In the genomic region with DNA sequence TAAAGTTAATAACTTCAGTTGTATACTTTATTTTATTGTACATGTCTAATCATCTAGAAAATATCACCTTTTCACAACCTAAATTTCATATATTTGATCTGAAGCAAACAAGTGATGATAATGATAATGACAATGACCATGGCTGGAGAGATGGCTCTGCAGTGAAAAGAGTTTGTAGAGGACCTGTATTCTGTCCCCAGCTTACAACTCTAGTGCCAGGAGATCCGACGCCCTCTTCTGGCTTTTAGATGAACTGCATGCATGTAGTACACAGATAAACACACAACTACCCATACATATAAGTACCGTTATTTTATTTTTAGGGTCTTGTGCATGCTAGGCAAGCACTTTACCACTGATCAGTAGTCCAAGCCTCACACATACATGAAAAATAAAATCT, we compare ENCODE assay signal across 11 mouse cellular contexts. TPM values are rescaled to one million over a fixed set of nuclear protein-coding genes. Genes with fewer than 3 reads are reported as not detected.
DNase-seq lines count a peak whose midpoint lies in the region; ATAC-seq and TF ChIP-seq lines count a peak whose summit lies in the region.
"Had no signal": no experiment of that assay in that cellular context is flagged by ENCODE, and none has a peak within 500 bp of the region (broad histone marks: within the 10 kb centered on the region; RNA-seq: fewer than 3 reads in every experiment).

No protein-coding gene starts in this region.

- H3K4me1 ChIP-seq in heart, postnatal 0 days (ENCODE audit: control insufficient read depth, insufficient read depth) = 0 out of 2 replicates have a peak, but pooled peaks cover 3% of the 10 kb centered on the region
- H3K4me1 ChIP-seq in lung, postnatal 0 days (ENCODE audit: insufficient read depth, low read depth, low read length) = peaks cover 6% of the 10 kb centered on the region; the same call in 1 of the 2 replicates
- peaks cover 4% of the 10 kb centered on the region; the same call in 1 of the 2 replicates for H3K4me1 ChIP-seq in G1E (ENCODE audit: insufficient read depth, low read depth, low read length)
- H3K4me1 ChIP-seq in cerebellum, adult 2 months (ENCODE audit: control insufficient read depth, insufficient read depth, low read length) = no peaks in the 10 kb centered on the region

- no peak overlapping the region for H3K27ac ChIP-seq in heart, postnatal 0 days (ENCODE audit: low read depth)
- H3K27ac ChIP-seq in lung, postnatal 0 days (ENCODE audit: low read length) = no peak overlapping the region
- no peak overlapping the region for H3K27ac ChIP-seq in cerebellum, adult 2 months (ENCODE audit: insufficient read depth, low read length)

- no peak overlapping the region for H3K9ac ChIP-seq in heart, postnatal 0 days (replicated peaks; ENCODE audit: low read depth, low read length)
- H3K9ac ChIP-seq in lung, postnatal 0 days (replicated peaks; ENCODE audit: low read depth) = no peak overlapping the region

- H3K4me3 ChIP-seq in heart, postnatal 0 days (ENCODE audit: low read depth, low read length) = no peak overlapping the region
- no peak overlapping the region for H3K4me3 ChIP-seq in lung, postnatal 0 days (ENCODE audit: low read depth, low read length)
- no peak overlapping the region for H3K4me3 ChIP-seq in G1E (ENCODE audit: low read depth, low read length)
- H3K4me3 ChIP-seq in cerebellum, adult 2 months (replicated peaks; ENCODE audit: insufficient read depth, low read depth, low read length) = no peak overlapping the region

- no peaks in the 10 kb centered on the region for H3K27me3 ChIP-seq in heart, postnatal 0 days (ENCODE audit: control insufficient read depth, insufficient read depth, low read length)
- H3K27me3 ChIP-seq in lung, postnatal 0 days (replicated peaks; ENCODE audit: insufficient read depth, low read length) = no peaks in the 10 kb centered on the region
- no peaks in the 10 kb centered on the region for H3K27me3 ChIP-seq in G1E (ENCODE audit: insufficient read depth, low read length)
- H3K27me3 ChIP-seq in cerebellum, adult 2 months (ENCODE audit: control insufficient read depth, insufficient read depth, low read length) = no peaks in the 10 kb centered on the region

- TF ChIP-seq EP300 in heart, postnatal 0 days (IDR thresholded peaks at IDR 0.05; ENCODE audit: low read depth) = no peak
- no peak for TF ChIP-seq EP300 in lung, postnatal 0 days (IDR thresholded peaks at IDR 0.05)

- H3K36me3 ChIP-seq in heart, postnatal 0 days (replicated peaks; ENCODE audit: control insufficient read depth, insufficient read depth, low read length) = peaks cover 8% of the 10 kb centered on the region; the same call in 1 of the 2 replicates
- H3K36me3 ChIP-seq in lung, postnatal 0 days (ENCODE audit: insufficient read depth, low read length) = no peaks in the 10 kb centered on the region
- no peaks in the 10 kb centered on the region for H3K36me3 ChIP-seq in G1E (replicated peaks)

- H3K4me2 ChIP-seq in heart, postnatal 0 days (ENCODE audit: low read depth, low read length) = no peak overlapping the region
- no peak overlapping the region for H3K4me2 ChIP-seq in lung, postnatal 0 days (replicated peaks; ENCODE audit: low read depth, low read length)

- 0 out of 2 replicates have a peak, but pooled peaks have one; percentile 19 for TF ChIP-seq CTCF in heart, postnatal 0 days (IDR thresholded peaks at IDR 0.05; ENCODE audit: low read depth)
- TF ChIP-seq CTCF in lung, postnatal 0 days (IDR thresholded peaks at IDR 0.05) = peak; percentile 53
- 0 out of 2 replicates have a peak, but pooled peaks have one; percentile 3 for TF ChIP-seq CTCF in G1E (IDR thresholded peaks at IDR 0.05; ENCODE audit: low read depth, low read length)
- TF ChIP-seq CTCF in cerebellum, adult 2 months (IDR thresholded peaks at IDR 0.05; ENCODE audit: borderline replicate concordance, insufficient read depth, low read depth, low read length) = no peak

- 28% methylated on average over 3 of the region's 3 CpGs for WGBS in heart, postnatal 0 days
- 32% methylated on average over 3 of the region's 3 CpGs for WGBS in lung, postnatal 0 days
- WGBS in cerebellum, adult 2 months = 31% methylated on average over 3 of the region's 3 CpGs

- ATAC-seq in heart, postnatal 0 days (ENCODE audit: insufficient read depth, low read depth) = no peak
- no peak for ATAC-seq in lung, postnatal 0 days
- no peak for ATAC-seq in G1E (ENCODE audit: extremely low read depth, insufficient number of reproducible peaks, low FRiP score, poor library complexity, severe bottlenecking)

- DNase-seq in heart, postnatal 0 days (ENCODE audit: low spot score) = no peak
- DNase-seq in heart, postnatal 14 days = no peak
- peak; percentile 9 for DNase-seq in lung, postnatal 0 days (ENCODE audit: low spot score)
- no peak for DNase-seq in lung, postnatal 10 days
- DNase-seq in G1E (ENCODE audit: low spot score) = no peak
- DNase-seq in naive thymus-derived CD4-positive, alpha-beta T cell, adult 2 months (ENCODE audit: low read depth) = peak; percentile 56
- no peak for DNase-seq in cerebellum, adult 2 months
- no peak for DNase-seq in adrenal gland, postnatal 10 days
- DNase-seq: adrenal gland, postnatal 14 days; cerebellum, postnatal 25 days; layer of hippocampus, postnatal 36 days had no signal

- intact Hi-C loops in heart, postnatal 14 days (cut with DNase I) = loop anchor here (5.0 kb wide), 1 partner anchor 86 kb away; a partner anchor contains a TSS

- H3K9me3 ChIP-seq in heart, postnatal 0 days (replicated peaks; ENCODE audit: control insufficient read depth, low read length) = no peaks in the 10 kb centered on the region
- no peaks in the 10 kb centered on the region for H3K9me3 ChIP-seq in lung, postnatal 0 days (ENCODE audit: low read length)
- H3K9me3 ChIP-seq in G1E (replicated peaks) = peaks cover 7% of the 10 kb centered on the region

- TF ChIP-seq POLR2A in cerebellum, adult 2 months (IDR thresholded peaks at IDR 0.05; ENCODE audit: borderline replicate concordance, insufficient read depth, low read length) = no peak

RNA-seq across cellular contexts. Expression of a gene that starts 1.2 kb away (rescaled TPM):
- 14.4 and 20.8 TPM in 2 replicates for total RNA-seq in heart, postnatal 0 days (2014; rRNA removed; ENCODE audit: low replicate concordance)
- polyA plus RNA-seq in heart, postnatal 0 days (2015; fragmentation: Nextera tagmentation; extraction: Ambion mirVana) = 12.4 and 13.3 TPM in 2 replicates
- total RNA-seq in heart, postnatal 14 days (2021) = 10 to 100 TPM; 26.7 to 36.3 TPM
- 10.5 and 12.8 TPM in 2 replicates for polyA plus RNA-seq in lung, postnatal 0 days (2015; fragmentation: Nextera tagmentation; extraction: Ambion mirVana)
- 0.90 and 3.9 TPM in 2 replicates for total RNA-seq in G1E (2014; fragmentation: Nextera tagmentation)
- 1.9 and 2.8 TPM in 2 replicates for total RNA-seq in G1E (2017)
- 0.65 and 1.2 TPM in 2 replicates for polyA plus RNA-seq in G1E (2012)
- 36.2 and 39.2 TPM in 2 replicates for polyA plus RNA-seq in cerebellum, adult 2 months (2012; rRNA removed)
- total RNA-seq in adrenal gland, postnatal 10 days (2021) = 10 to 100 TPM; 76.1 to 81.3 TPM

Comparison
In these comparisons a context has a peak if more than half of its experiments do, and no peak if none do; other contexts are left out.
1. DNase-seq: peak in lung, postnatal 0 days (single experiment) and naive thymus-derived CD4-positive, alpha-beta T cell, adult 2 months (single experiment); none in heart, postnatal 0 days (single experiment), heart, postnatal 14 days (0 of 2), lung, postnatal 10 days (single experiment), G1E (single experiment), cerebellum, adult 2 months (0 of 2) and adrenal gland, postnatal 10 days (single experiment).